Mouse (Mus musculus) limb, embryonic 15.5 days (tissue): Measurements from ENCODE around the gene Myo1b. TPM values are rescaled to one million over a fixed set of nuclear protein-coding genes. Genes with fewer than 3 reads are reported as not detected.

ENCODE experiments used
- ATAC-seq: fragments of 200-750 bp; cut with Nextera tagmentation; 2 replicates; pipeline ENCODE4 v1.8.0; 2017; ENCODE audit warnings: low read depth, moderate TSS enrichment; ENCODE audit not compliant: insufficient number of reproducible peaks, low FRiP score, low TSS enrichment
- H3K27ac ChIP-seq: fragments of 300-500 bp; sonication (generic); 2 replicates; pipeline ENCODE4 v1.5.1; 2015; ENCODE audit warnings: moderate library complexity, mild to moderate bottlenecking, inconsistent platforms
- H3K27me3 ChIP-seq: fragments of 300-500 bp; sonication (generic); 2 replicates; pipeline ENCODE4 v1.6.1; 2015; ENCODE audit warnings: inconsistent platforms
- H3K36me3 ChIP-seq: fragments of 300-500 bp; sonication (generic); 2 replicates; pipeline ENCODE4 v1.6.1; 2015; ENCODE audit warnings: inconsistent platforms
- H3K4me1 ChIP-seq: fragments of 300-500 bp; sonication (generic); 2 replicates; pipeline ENCODE4 v1.6.1; 2015; ENCODE audit warnings: inconsistent platforms
- H3K4me2 ChIP-seq: fragments of 300-500 bp; sonication (generic); 2 replicates; pipeline ENCODE4 v1.6.1; 2015; ENCODE audit warnings: mild to moderate bottlenecking, inconsistent platforms
- H3K4me3 ChIP-seq: fragments of 300-500 bp; sonication (generic); 2 replicates; pipeline ENCODE4 v1.5.1; 2015; ENCODE audit warnings: mild to moderate bottlenecking, inconsistent platforms
- H3K9ac ChIP-seq: fragments of 300-500 bp; sonication (generic); 2 replicates; pipeline ENCODE4 v1.6.1; 2015; ENCODE audit warnings: inconsistent platforms
- H3K9me3 ChIP-seq: fragments of 300-500 bp; sonication (generic); 2 replicates; pipeline ENCODE4 v1.6.1; 2016; ENCODE audit warnings: inconsistent platforms
- WGBS: fragments of 180-500 bp; shearing (Covaris S2); methylation state at CpG from one replicate; pipeline ENCODE4 v1.1.7; 2015; 5-methylcytosine and 5-hydroxymethylcytosine counted together
- polyA plus RNA-seq: library from polyadenylated mRNA; unstranded; fragments of >200 nt; fragmentation: Nextera tagmentation; extraction: Ambion mirVana; gene quantifications from 2 replicates; pipeline ENCODE4 v1.2.1, GENCODE M21; 2015

Myo1b gene
- 76.1 and 88.9 TPM in 2 replicates for polyA plus RNA-seq

GRCm38 (mm10) chr1:51915576-51916156 is at the start of gene Myo1b:
TSS of gene Myo1b (minus strand) at chr1:51916071.
- peak; percentile 81 for ATAC-seq
- Histone ChIP-seq H3K27me3 (no peaks in the 10 kb centered on the region), H3K4me3 (peak within 1 kb of the TSS; percentile 90), H3K27ac (peak within 1 kb of the TSS; percentile 93), H3K36me3 (no peaks in the 10 kb centered on the region), H3K9ac (peak within 1 kb of the TSS; percentile 87), H3K9me3 (no peaks in the 10 kb centered on the region), H3K4me2 (peak within 1 kb of the TSS; percentile 65), H3K4me1 (peaks cover 18% of the 10 kb centered on the region)
- WGBS: 1% methylated on average over 77 of the region's 79 CpGs

DNA sequence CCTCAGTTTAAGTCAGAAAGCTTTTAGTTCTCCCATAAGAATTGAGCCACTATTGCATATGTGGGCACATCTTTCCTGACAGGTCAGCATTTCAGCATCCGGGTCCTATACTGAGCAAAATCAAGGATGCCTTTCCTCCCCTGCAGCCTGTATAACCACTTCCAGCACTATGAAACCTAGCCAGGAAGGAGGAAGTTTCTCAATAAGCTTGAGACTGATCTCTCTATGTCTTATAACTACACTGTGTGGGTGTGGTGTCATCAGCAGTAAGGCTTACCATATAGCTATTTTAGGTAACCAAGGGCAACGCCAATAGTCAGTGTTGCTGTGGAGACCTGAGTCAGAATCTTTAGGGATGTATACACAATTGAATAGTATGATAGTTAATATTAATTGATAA is 48.8 kb upstream of the Myo1b start:
- 0 out of 2 replicates have a peak, but pooled peaks cover 3% of the 10 kb centered on the region for H3K4me1 ChIP-seq
- H3K9me3 ChIP-seq: no peaks in the 10 kb centered on the region
- WGBS: 86% methylated on average over 2 of the region's 2 CpGs
- no peaks in the 10 kb centered on the region for H3K27me3 ChIP-seq
- no peak overlapping the region for H3K9ac ChIP-seq
- ATAC-seq: no peak
- no peak overlapping the region for H3K4me3 ChIP-seq
- no peaks in the 10 kb centered on the region for H3K36me3 ChIP-seq
- H3K27ac ChIP-seq: no peak overlapping the region
- no peak overlapping the region for H3K4me2 ChIP-seq

DNA sequence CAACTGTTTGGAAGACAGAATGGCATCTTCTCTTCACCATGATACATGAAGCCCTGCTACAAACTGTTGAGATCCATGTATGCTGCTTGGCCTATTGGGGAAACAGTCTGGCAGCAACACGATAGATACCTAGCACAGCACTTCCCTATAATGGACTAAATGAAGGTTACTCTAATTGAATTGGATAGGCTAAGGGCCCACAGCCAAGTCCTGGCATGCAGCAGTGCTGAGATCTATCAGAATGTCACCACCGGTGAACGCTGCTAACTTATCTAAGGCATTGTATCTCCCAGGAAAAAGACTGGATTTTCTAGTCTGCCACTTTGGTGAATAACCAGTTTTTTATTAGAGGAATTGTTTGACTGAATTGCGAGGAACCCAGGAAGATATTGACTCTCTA is 31.2 kb upstream of the Myo1b start:
- no peak overlapping the region for H3K4me2 ChIP-seq
- no peak overlapping the region for H3K4me3 ChIP-seq
- H3K36me3 ChIP-seq: no peaks in the 10 kb centered on the region
- 66% methylated on average over 4 of the region's 4 CpGs for WGBS
- H3K9ac ChIP-seq: no peak overlapping the region
- H3K4me1 ChIP-seq: no peaks in the 10 kb centered on the region
- no peak for ATAC-seq
- no peaks in the 10 kb centered on the region for H3K9me3 ChIP-seq
- H3K27ac ChIP-seq: no peak overlapping the region
- no peaks in the 10 kb centered on the region for H3K27me3 ChIP-seq

DNA sequence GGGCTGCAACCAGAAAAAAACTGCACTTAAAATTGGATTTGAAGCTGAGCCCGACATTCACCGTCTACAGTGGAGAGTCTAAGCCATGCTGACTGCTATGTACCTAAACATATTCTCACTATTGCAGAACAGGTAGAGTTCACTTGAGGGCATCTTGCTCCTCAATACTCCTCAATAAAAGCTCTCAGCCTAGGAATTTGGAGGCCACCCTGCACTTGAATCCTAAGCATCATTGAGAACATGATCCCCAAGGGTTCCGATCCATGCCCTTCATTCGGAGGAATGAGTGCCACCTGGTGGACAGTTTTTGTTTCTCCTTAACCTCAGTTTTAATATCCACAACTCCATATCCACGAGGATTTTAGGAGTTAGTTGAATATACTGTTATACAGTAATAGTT is 28.9 kb upstream of the Myo1b start:
- Histone ChIP-seq H3K36me3 (no peaks in the 10 kb centered on the region), H3K9me3 (no peaks in the 10 kb centered on the region), H3K27me3 (no peaks in the 10 kb centered on the region), H3K9ac (no peak overlapping the region), H3K4me3 (no peak overlapping the region), H3K27ac (no peak overlapping the region), H3K4me2 (no peak overlapping the region), H3K4me1 (no peaks in the 10 kb centered on the region)
- WGBS: 39% methylated on average over 5 of the region's 5 CpGs
- no peak for ATAC-seq

GRCm38 (mm10) chr1:51938357-51938756 is 22.5 kb upstream of the Myo1b start:
- Histone ChIP-seq H3K4me3 (no peak overlapping the region), H3K4me1 (no peaks in the 10 kb centered on the region), H3K27ac (no peak overlapping the region), H3K36me3 (no peaks in the 10 kb centered on the region), H3K27me3 (no peaks in the 10 kb centered on the region), H3K9ac (no peak overlapping the region), H3K4me2 (no peak overlapping the region), H3K9me3 (no peaks in the 10 kb centered on the region)
- ATAC-seq: no peak
- WGBS: 88% methylated on average over 7 of the region's 7 CpGs

DNA sequence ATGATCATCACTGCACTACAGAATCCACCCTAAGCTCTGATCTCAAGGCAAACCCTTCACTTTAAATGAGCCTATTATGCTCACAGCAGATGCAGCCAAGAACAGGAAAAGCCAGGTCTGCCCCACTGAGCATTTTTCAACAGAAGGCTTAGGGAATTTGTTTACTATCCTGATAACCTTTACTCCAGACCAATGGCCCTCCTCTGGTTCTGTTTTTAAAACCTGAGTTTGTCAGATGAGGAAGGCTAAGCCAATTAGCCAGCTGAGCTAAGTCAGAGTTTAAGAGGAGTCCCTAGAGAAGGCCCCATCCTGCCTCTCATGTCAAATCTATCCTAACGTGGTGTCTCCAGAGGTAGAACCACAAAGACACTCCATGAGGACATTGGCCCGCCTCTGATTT is 19.1 kb upstream of the Myo1b start:
- H3K4me2 ChIP-seq: no peak overlapping the region
- 56% methylated on average over 2 of the region's 2 CpGs for WGBS
- no peak overlapping the region for H3K9ac ChIP-seq
- H3K36me3 ChIP-seq: no peaks in the 10 kb centered on the region
- no peak overlapping the region for H3K27ac ChIP-seq
- H3K4me3 ChIP-seq: no peak overlapping the region
- 0 out of 2 replicates have a peak, but pooled peaks cover 5% of the 10 kb centered on the region for H3K4me1 ChIP-seq
- H3K9me3 ChIP-seq: no peaks in the 10 kb centered on the region
- H3K27me3 ChIP-seq: no peaks in the 10 kb centered on the region
- no peak for ATAC-seq

GRCm38 (mm10) chr1:51934176-51934924 is 18.5 kb upstream of the Myo1b start:
- Histone ChIP-seq H3K4me2 (no peak overlapping the region), H3K27me3 (no peaks in the 10 kb centered on the region), H3K4me1 (0 out of 2 replicates have a peak, but pooled peaks cover 5% of the 10 kb centered on the region), H3K36me3 (no peaks in the 10 kb centered on the region), H3K9me3 (no peaks in the 10 kb centered on the region), H3K4me3 (no peak overlapping the region), H3K9ac (no peak overlapping the region), H3K27ac (no peak overlapping the region)
- 75% methylated on average over 11 of the region's 11 CpGs for WGBS
- ATAC-seq: no peak

DNA sequence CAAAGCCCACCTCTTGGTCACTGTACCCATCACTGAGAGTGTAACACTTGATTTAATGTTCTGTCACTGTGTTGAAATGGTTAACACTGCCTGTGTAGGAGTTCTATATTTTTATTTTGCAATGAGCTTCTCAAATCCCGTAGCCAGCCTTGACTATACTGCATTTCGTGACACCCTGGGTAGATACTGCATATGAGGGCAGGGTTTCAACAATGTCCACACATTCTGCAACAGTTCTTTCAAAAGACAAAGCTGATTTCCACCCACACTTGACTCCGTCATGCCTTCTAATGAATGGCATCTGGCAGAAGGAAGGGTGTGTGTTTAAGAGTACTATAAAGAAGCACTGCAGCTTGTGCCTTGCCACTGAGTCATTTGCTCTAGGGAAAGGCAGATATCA is 17.0 kb upstream of the Myo1b start:
- 67% methylated on average over 3 of the region's 3 CpGs for WGBS

DNA sequence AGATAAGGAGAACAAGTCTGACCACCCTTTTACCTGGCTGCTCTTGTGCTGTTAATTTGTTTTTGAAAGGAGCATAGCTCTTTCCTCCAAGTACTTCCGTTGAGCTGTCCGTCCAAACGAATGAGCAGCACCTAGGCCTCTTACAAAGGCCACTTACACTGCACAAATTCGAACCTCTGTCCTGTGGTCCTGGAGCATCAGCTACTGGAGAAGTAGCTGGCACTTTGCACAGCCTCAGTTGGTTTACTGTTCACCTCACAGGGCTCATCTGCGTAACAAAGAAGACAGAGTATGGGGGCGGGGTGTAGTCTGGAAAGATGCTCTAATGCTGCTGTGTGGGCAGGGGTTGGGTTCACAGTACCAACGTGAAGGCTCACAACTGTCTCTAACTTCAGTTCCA is 15.7 kb upstream of the Myo1b start:
- Histone ChIP-seq H3K9ac (no peak overlapping the region), H3K9me3 (no peaks in the 10 kb centered on the region), H3K27ac (no peak overlapping the region), H3K27me3 (no peaks in the 10 kb centered on the region), H3K4me2 (no peak overlapping the region), H3K4me1 (0 out of 2 replicates have a peak, but pooled peaks cover 5% of the 10 kb centered on the region), H3K36me3 (no peaks in the 10 kb centered on the region), H3K4me3 (no peak overlapping the region)
- ATAC-seq: no peak
- WGBS: 69% methylated on average over 7 of the region's 7 CpGs

More for the DNA sequence above, 17.0 kb upstream of the Myo1b start:
- no peaks in the 10 kb centered on the region for H3K36me3 ChIP-seq
- no peak overlapping the region for H3K4me2 ChIP-seq
- no peak overlapping the region for H3K4me3 ChIP-seq
- H3K4me1 ChIP-seq: 0 out of 2 replicates have a peak, but pooled peaks cover 5% of the 10 kb centered on the region
- no peaks in the 10 kb centered on the region for H3K9me3 ChIP-seq
- ATAC-seq: no peak
- H3K27me3 ChIP-seq: no peaks in the 10 kb centered on the region
- no peak overlapping the region for H3K9ac ChIP-seq
- no peak overlapping the region for H3K27ac ChIP-seq

DNA sequence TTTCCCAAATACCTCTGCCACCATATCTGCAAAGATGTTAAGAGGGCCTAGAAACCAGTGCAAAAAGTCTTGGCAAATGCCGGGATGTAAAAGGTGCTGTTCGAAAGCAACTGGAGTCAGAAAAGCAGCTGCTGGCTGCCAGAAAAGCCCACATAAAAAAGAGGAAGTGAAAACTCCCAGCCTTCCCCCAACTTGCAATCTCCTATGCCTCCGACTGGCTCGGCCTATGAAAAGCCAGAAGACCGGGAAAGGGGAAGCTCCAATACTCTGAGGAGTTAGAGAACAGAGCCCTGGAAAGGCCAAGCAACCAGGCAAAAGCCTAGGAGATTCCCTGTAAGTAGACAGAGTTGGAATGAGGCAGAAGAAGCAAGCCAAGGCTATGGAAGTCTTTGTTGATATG is 14.7 kb upstream of the Myo1b start:
- ATAC-seq: 0 out of 2 replicates have a peak, but pooled peaks have one; percentile 58
- Histone ChIP-seq H3K27me3 (no peaks in the 10 kb centered on the region), H3K4me3 (no peak overlapping the region), H3K4me2 (no peak overlapping the region), H3K9ac (no peak overlapping the region), H3K27ac (peak overlapping the region; percentile 0; the same call in 1 of the 2 replicates), H3K4me1 (0 out of 2 replicates have a peak, but pooled peaks cover 5% of the 10 kb centered on the region), H3K36me3 (no peaks in the 10 kb centered on the region), H3K9me3 (no peaks in the 10 kb centered on the region)
- WGBS: 22% methylated on average over 5 of the region's 5 CpGs

DNA sequence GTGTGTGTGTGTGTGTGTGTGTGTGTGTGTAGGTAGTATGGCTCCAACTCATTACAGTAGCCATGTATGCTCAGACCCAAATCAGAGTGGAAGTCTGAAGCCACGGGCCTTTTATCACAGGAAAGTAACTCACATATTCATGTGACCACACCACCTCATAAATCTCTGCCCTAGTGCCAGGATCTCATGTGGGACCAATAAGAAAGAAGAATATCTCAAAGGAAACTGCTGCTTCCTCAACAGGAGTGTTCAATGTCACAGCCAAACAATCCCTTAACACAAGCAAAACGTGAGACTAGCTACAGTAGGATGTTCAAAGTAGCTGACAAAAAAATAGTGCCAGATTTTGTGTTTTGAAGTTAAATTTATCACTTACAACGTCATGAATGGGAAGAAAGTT is 13.7 kb upstream of the Myo1b start:
- Histone ChIP-seq H3K36me3 (no peaks in the 10 kb centered on the region), H3K4me2 (no peak overlapping the region), H3K4me3 (no peak overlapping the region), H3K9ac (no peak overlapping the region), H3K27ac (no peak overlapping the region), H3K27me3 (no peaks in the 10 kb centered on the region), H3K4me1 (0 out of 2 replicates have a peak, but pooled peaks cover 5% of the 10 kb centered on the region), H3K9me3 (no peaks in the 10 kb centered on the region)
- ATAC-seq: no peak
- WGBS: 45% methylated on average over 3 of the region's 3 CpGs

DNA sequence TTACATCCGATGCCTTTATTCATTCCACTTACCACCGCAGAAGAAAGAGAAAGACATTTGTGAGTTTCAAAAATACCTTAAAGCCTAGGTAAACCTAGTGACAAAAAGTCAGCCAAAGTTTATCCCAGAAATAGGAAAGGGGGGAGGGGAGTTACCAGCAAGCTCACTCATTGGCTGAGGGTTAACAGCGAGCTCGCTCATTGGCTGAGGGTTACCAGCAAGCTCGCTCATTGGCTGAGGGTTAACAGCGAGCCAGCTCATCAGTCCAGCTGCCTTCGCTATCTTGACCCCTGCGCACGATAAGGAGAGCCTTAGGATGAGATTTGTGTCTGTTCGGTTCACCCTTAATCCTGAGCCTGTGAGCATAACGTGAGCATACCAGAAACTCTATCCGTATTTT is 6.9 kb upstream of the Myo1b start:
- 21% methylated on average over 12 of the region's 12 CpGs for WGBS
- Histone ChIP-seq H3K9ac (no peak overlapping the region), H3K27me3 (no peaks in the 10 kb centered on the region), H3K4me2 (peak overlapping the region; percentile 15; the same call in 1 of the 2 replicates), H3K27ac (no peak overlapping the region), H3K9me3 (no peaks in the 10 kb centered on the region), H3K4me1 (0 out of 2 replicates have a peak, but pooled peaks cover 3% of the 10 kb centered on the region), H3K36me3 (no peaks in the 10 kb centered on the region), H3K4me3 (no peak overlapping the region)
- 0 out of 2 replicates have a peak, but pooled peaks have one; percentile 48 for ATAC-seq
